ENCODE assay signal across 8 mouse cellular contexts in the genomic region with DNA sequence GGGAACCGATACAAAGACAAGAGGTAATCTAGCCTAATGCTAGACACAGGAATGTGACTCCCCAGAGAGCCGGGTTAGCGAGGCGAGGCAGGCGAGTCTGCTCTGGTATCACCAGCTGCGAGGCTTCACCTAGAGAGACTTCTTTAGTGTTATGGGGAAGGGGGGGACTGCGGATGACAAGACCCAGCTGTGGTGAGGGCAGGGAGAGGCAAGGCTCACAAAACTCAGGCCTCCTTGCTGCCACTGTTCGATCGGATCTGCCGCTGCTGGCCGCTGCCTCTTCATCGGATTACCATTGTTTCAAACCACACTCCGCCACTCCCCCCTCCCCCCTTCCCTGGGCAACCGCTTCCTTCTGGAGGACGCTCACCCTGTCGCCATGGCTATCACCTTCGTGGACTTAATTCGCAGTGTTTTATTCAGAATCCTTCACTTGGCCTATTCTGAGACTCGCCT. TPM values are rescaled to one million over a fixed set of nuclear protein-coding genes. Genes with fewer than 3 reads are reported as not detected.
DNase-seq lines count a peak whose midpoint lies in the region; ATAC-seq lines count a peak whose summit lies in the region.

No protein-coding gene starts in this region.

- 2% methylated on average over 19 of the region's 19 CpGs for WGBS in heart, embryonic 13.5 days
- under 1% methylated on average over 19 of the region's 19 CpGs for WGBS in kidney, embryonic 16.5 days

- no peaks in the 10 kb centered on the region for H3K36me3 ChIP-seq in heart, embryonic 13.5 days
- H3K36me3 ChIP-seq in kidney, embryonic 16.5 days (ENCODE audit: insufficient read depth, low read length) = no peaks in the 10 kb centered on the region

- no peaks in the 10 kb centered on the region for H3K9me3 ChIP-seq in heart, embryonic 13.5 days
- no peaks in the 10 kb centered on the region for H3K9me3 ChIP-seq in kidney, embryonic 16.5 days (ENCODE audit: low read length)

- no peaks in the 10 kb centered on the region for H3K27me3 ChIP-seq in heart, embryonic 13.5 days (replicated peaks)
- H3K27me3 ChIP-seq in kidney, embryonic 16.5 days (ENCODE audit: insufficient read depth, low read length) = no peaks in the 10 kb centered on the region

- peak overlapping the region; percentile 77 for H3K4me2 ChIP-seq in heart, embryonic 13.5 days
- peak overlapping the region; percentile 52 for H3K4me2 ChIP-seq in kidney, embryonic 16.5 days (replicated peaks; ENCODE audit: low read depth, low read length)

- peak; percentile 38 for DNase-seq in adrenal gland, postnatal 10 days
- no peak for DNase-seq in adrenal gland, adult 18-20 months (ENCODE audit: low spot score in 2 of 2)
- DNase-seq in brain, adult 2 months (ENCODE audit: low read depth, low spot score) = peak; percentile 29
- DNase-seq in lung, postnatal 25 days (ENCODE audit: low spot score) = peak; percentile 67
- peak; percentile 67 to 72 for DNase-seq in spleen, postnatal 36 days (ENCODE audit: low spot score in 2 of 2)
- DNase-seq in gastrocnemius, postnatal 10 days = no peak

- H3K27ac ChIP-seq in heart, embryonic 13.5 days (replicated peaks) = peak overlapping the region; percentile 53
- peak overlapping the region; percentile 87 for H3K27ac ChIP-seq in kidney, embryonic 16.5 days (ENCODE audit: low read length)

- peaks cover 14% of the 10 kb centered on the region; the same call in 1 of the 2 replicates for H3K4me1 ChIP-seq in heart, embryonic 13.5 days
- peaks cover 21% of the 10 kb centered on the region for H3K4me1 ChIP-seq in kidney, embryonic 16.5 days (ENCODE audit: insufficient read depth, low read length)

- H3K4me3 ChIP-seq in heart, embryonic 13.5 days = peak overlapping the region; percentile 50
- H3K4me3 ChIP-seq in kidney, embryonic 16.5 days (ENCODE audit: low read length) = peak overlapping the region; percentile 37

- no peak for ATAC-seq in heart, embryonic 13.5 days (ENCODE audit: extremely low read depth, insufficient number of reproducible peaks, low FRiP score, low TSS enrichment)
- peak; percentile 97 for ATAC-seq in kidney, embryonic 16.5 days (ENCODE audit: low FRiP score, low TSS enrichment)

- H3K9ac ChIP-seq in heart, embryonic 13.5 days = peak overlapping the region; percentile 77
- peak overlapping the region; percentile 53 for H3K9ac ChIP-seq in kidney, embryonic 16.5 days (replicated peaks; ENCODE audit: low read length)

RNA-seq across cellular contexts. Expression of a gene that starts 22.3 kb away (rescaled TPM):
- total RNA-seq in adrenal gland, postnatal 10 days (2021) = 10 to 100 TPM; 53.1 to 59.9 TPM
- total RNA-seq in adrenal gland, adult 18-20 months (2021) = 10 to 100 TPM; 57.4 to 73.0 TPM
- 4.9 and 6.2 TPM in 2 replicates for polyA plus RNA-seq in heart, embryonic 13.5 days (2015; fragmentation: Nextera tagmentation; extraction: Ambion mirVana)
- 8.4 and 9.1 TPM in 2 replicates for polyA plus RNA-seq in kidney, embryonic 16.5 days (2015; fragmentation: Nextera tagmentation; extraction: Ambion mirVana)
- 10 to 100 TPM; 38.1 to 43.4 TPM for total RNA-seq in gastrocnemius, postnatal 10 days (2021)

RNA-seq across cellular contexts. Expression of a gene that starts 56.6 kb away (rescaled TPM):
- total RNA-seq in adrenal gland, postnatal 10 days (2021) = 10 to 100 TPM; 66.3 to 83.1 TPM
- total RNA-seq in adrenal gland, adult 18-20 months (2021) = 10 to 100 TPM; 38.5 to 61.5 TPM
- 14.1 and 14.6 TPM in 2 replicates for polyA plus RNA-seq in heart, embryonic 13.5 days (2015; fragmentation: Nextera tagmentation; extraction: Ambion mirVana)
- 22.2 and 23.0 TPM in 2 replicates for polyA plus RNA-seq in kidney, embryonic 16.5 days (2015; fragmentation: Nextera tagmentation; extraction: Ambion mirVana)
- 10 to 100 TPM; 22.0 to 22.6 TPM for total RNA-seq in gastrocnemius, postnatal 10 days (2021)

Comparison
In these comparisons a context has a peak if more than half of its experiments do, and no peak if none do; other contexts are left out.
1. DNase-seq: peak in adrenal gland, postnatal 10 days (single experiment), brain, adult 2 months (single experiment), lung, postnatal 25 days (single experiment) and spleen, postnatal 36 days (2 of 2); none in adrenal gland, adult 18-20 months (0 of 2) and gastrocnemius, postnatal 10 days (single experiment).